Mouse (Mus musculus): ENCODE measurements around the gene Apbb2.

- TF ChIP-seq MYOD1 (IDR thresholded peaks at IDR 0.05; ENCODE audit: control insufficient read depth, insufficient read length, low read depth): no peak
- no peak for TF ChIP-seq USF1 (IDR thresholded peaks at IDR 0.05; ENCODE audit: low read depth)
- no peak for TF ChIP-seq CTCF (IDR thresholded peaks at IDR 0.05; ENCODE audit: control insufficient read depth, insufficient read depth, insufficient read length)
- TF ChIP-seq MAX (IDR thresholded peaks at IDR 0.05): no peak
- TF ChIP-seq MYOG (IDR thresholded peaks at IDR 0.05; ENCODE audit: control insufficient read depth, extremely low read depth, insufficient read length): no peak
- no peak for TF ChIP-seq CEBPB (IDR thresholded peaks at IDR 0.05; ENCODE audit: low read depth)
- no peak for TF ChIP-seq FOSL1 (IDR thresholded peaks at IDR 0.05; ENCODE audit: insufficient read depth, low read length, poor library complexity, severe bottlenecking)
Measured at GRCm38 (mm10) chr5:66586236-66586745, 32.3 kb downstream of the Apbb2 start.
